ENCODE assay signal across 25 mouse cellular contexts in genomic region chr9:72204357-72204905, GRCm38 (mm10).
"Had no signal": no experiment of that assay in that cellular context is flagged by ENCODE, and none has a peak within 500 bp of the region (broad histone marks: within the 10 kb centered on the region; RNA-seq: fewer than 3 reads in every experiment).

No protein-coding gene starts in this region.

- H3K27ac ChIP-seq: gastrocnemius, adult 2 months; heart, adult 2 months; heart, embryonic 13.5 days; heart, embryonic 15.5 days; hindbrain, embryonic 13.5 days; hindbrain, embryonic 15.5 days; hindbrain, postnatal 0 days; kidney, embryonic 15.5 days; kidney, postnatal 0 days; limb, embryonic 13.5 days; limb, embryonic 15.5 days; liver, embryonic 12.5 days; liver, embryonic 14.5 days had no signal

- H3K4me3 ChIP-seq: gastrocnemius, adult 2 months; heart, adult 2 months; heart, embryonic 13.5 days; heart, embryonic 15.5 days; hindbrain, embryonic 13.5 days; hindbrain, embryonic 15.5 days; kidney, embryonic 15.5 days; limb, embryonic 13.5 days; limb, embryonic 15.5 days; liver, embryonic 12.5 days had no signal

- DNase-seq: gastrocnemius, adult 2 months; gastrocnemius, postnatal 10 days; gastrocnemius, postnatal 25 days; heart, adult 2 months; heart, postnatal 14 days; heart, postnatal 36 days; kidney, adult 11 months; kidney, adult 2 months; kidney, adult 9 months; kidney, postnatal 14 days; kidney, postnatal 36 days; layer of hippocampus, postnatal 36 days; left cerebral cortex, postnatal 4 days had no signal

- ATAC-seq: hindbrain, postnatal 0 days; intestine, embryonic 16.5 days; liver, embryonic 12.5 days had no signal
